Mouse (Mus musculus): Measurements from ENCODE around the gene Ttbk1.

GRCm38 (mm10) chr17:46461347-46461746, 26.1 kb downstream of the Ttbk1 start:
- peak; percentile 48 for TF ChIP-seq CTCF (IDR thresholded peaks at IDR 0.05; ENCODE audit: low read depth)
- TF ChIP-seq EP300 (optimal IDR thresholded peaks at IDR 0.05), result no peak
